Mouse (Mus musculus): ENCODE measurements around the gene 2810004N23Rik.

The 2810004N23Rik gene

DNA sequence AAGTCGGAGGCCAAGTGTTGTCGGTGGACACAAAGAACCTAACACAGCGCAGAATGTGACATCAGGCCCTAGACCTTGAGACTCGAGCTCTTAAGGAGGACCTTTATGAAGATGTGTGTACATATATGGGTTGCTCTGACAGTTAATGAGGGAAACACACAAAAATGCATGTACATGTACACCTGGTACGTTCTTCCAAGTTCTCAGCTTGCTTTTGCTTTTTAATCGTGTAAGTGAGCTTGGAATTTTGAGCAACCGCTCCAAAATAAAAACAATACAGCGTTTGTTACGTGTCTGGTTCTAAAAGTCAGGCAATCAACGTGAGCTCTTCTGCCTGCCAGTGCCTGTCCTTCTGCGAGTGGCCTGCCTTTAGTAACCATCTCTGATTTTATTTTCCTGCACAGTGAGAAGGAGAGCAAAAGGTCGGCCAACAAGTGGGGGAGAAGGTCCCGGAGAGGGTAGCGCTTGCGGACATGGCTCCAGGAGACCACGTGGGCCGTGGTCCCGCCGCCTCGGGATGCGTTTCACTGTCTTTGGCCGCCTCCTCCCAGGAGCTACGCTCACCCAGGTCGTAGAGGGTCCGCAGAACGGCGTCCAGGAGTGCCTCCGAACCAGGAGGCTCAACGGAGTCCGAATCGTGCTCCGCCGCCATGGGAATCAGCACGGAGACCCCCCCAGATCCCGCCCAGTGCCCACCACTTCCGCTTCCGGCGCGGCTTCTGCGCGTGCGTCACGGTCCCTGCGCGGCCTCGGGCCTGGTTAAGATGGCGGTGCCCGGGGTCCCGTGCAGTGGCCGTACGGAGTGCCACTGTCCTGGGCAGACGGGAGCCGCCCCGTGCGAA is at the start of gene 2810004N23Rik, which contains the start of gene Gnpat:
TSS of gene 2810004N23Rik (minus strand) at position 800 of the 842 bp plus-strand sequence.
TSS of gene Gnpat (plus strand) at position 713 of the 842 bp plus-strand sequence.
- DNase-seq, result peak; percentile 95 to 96

DNA sequence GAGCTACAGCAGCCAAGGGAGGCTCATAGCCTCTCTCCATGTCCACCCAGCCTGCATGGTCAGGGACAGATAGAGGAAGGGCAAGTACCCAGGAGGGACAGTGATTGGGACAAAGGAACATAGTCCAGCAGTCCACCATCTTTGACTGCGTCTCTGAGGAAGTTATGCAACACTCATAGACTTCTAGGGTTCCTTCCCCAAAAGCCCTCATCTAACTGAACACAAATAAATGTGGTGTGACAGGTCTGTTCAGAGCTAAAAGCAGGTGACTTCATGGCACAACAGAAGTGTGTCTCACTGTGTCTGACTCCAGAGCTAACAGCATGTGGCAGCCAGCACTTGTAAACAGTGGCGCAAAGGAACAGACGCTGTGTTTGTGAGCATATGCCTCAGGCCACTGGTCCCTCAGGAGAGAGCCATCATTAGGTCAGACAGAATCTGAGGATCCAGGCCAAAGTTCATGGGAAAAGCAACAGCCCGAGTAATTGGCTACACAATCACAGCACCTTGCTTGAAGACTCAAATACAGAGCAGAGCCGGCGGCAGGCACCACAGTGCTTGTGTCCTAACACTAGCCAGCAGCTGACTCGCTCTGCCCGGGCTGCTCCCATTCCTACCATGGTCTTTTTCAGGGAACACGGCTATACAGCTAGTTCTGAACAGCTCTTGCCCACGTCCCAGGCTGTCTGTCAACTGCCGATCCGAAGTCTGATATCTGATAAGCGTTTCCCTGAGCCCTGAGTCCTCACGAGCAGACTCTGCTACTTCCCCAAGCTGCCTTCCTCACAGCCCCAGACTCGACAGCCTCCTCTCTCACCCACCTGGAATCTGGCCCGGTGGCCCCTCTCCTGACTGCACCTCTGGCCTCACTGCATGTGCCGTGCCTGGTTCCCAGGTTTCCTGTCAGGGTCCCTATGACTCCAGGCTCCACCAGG is 49.3 kb upstream of the 2810004N23Rik start:
- no peak for DNase-seq

DNA sequence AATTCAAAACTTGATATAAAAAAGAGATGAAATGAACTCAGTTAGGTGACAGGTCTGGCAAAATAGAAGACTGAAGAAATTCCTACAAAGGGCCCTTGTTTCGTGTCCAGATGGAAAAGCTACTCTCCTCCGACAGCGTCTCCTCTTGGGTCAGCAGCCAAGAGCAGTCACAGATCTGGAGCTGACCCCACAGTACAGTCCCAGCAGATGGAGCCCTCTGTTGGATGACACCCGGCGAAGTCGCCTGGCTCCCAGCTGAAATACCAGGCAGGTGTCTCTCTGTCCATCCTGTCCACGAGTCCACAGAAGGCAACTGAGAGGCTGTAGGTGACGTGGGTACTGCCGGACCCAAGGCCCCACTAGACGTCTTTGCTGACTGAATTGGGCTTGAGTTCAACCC is 47.4 kb upstream of the 2810004N23Rik start:
- no peak for DNase-seq

DNA sequence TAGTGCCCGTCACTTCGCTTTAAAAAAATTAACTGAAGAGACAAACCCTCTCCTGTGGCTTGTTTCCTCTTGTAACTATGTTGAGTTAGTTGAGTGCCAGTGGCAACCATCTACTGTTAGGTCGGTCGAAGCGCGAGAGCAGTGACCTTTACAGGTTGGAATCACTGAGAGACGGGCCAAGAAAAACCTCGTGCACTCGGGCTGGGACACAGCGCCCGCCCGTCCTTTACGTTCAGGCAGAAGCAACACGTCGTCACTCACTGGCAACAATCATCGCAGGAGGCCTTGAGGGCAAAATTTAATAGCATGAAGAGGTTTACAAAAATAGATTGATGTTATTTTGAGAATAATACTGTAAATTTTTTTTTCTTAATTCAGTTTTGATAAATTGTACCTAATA is 47.0 kb upstream of the 2810004N23Rik start:
- DNase-seq, result no peak

DNA sequence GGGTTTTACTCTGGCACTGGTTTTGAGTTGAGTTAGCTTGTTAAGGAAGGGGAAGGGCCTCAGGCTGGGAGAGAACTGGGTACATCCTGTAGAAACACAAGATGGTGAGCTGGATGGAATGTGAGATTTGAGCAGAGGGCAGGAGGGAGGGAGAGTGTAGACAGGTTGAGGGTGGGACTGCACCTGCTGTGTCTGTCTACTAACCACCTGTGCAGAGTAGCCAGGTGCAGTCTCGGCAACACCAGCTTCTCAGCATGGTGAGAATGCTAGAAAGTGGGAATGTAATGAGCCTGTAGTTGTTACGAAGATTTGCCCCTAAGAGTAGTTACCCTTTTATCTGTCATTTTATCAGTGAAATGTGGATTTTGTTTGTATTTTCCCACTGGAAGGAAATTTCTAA is 42.6 kb upstream of the 2810004N23Rik start:
- no peak for DNase-seq

DNA sequence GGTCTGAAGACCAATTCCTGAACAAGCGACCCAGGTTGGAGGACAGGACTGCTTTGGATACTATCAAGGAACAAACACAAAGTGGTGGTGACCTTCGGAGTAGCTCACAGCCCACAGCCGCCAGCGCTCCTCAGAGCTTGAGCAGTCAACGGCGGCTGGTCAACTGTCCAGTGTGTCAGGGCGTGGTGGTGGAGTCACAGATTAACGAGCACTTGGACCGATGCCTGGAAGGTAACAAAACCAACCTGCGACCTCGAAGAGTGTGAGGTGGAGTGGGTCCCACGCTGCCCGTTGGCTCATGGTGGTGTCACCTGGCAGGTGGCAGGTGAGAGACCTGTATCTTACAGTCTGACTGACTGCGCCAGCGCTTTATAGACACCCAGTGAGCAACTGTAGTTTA is 40.3 kb upstream of the 2810004N23Rik start:
- DNase-seq, result no peak

DNA sequence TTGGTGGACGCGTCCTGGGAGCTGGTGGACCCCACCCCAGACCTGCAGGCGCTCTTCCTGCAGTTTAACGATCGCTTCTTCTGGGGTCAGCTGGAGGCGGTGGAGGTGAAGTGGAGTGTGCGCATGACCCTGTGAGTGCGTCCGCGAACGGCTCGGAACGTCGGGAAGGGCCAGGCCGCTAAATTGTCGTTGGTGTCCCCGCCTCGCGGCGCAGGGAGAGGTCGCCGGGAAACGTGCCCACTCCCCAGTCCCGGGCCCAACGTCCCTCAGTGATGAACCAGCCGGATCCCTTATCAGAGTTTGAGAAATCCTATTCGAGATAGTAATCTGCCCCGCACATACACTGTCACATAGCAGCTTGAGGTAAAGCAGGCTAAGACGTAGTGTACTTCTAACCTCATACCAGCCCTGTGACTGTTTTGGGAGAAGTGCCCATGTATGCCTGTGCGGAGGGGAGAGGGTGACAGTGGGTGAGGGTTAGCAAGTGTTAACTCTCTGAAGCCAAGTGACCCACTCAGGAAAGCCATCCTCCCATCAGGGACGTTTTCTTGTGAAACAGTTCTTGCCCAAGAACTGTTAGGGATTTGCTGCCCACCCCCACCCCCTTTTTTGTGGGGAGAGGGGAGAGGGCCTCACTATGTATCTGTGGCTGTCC is 35.5 kb upstream of the 2810004N23Rik start:
- no peak for DNase-seq

DNA sequence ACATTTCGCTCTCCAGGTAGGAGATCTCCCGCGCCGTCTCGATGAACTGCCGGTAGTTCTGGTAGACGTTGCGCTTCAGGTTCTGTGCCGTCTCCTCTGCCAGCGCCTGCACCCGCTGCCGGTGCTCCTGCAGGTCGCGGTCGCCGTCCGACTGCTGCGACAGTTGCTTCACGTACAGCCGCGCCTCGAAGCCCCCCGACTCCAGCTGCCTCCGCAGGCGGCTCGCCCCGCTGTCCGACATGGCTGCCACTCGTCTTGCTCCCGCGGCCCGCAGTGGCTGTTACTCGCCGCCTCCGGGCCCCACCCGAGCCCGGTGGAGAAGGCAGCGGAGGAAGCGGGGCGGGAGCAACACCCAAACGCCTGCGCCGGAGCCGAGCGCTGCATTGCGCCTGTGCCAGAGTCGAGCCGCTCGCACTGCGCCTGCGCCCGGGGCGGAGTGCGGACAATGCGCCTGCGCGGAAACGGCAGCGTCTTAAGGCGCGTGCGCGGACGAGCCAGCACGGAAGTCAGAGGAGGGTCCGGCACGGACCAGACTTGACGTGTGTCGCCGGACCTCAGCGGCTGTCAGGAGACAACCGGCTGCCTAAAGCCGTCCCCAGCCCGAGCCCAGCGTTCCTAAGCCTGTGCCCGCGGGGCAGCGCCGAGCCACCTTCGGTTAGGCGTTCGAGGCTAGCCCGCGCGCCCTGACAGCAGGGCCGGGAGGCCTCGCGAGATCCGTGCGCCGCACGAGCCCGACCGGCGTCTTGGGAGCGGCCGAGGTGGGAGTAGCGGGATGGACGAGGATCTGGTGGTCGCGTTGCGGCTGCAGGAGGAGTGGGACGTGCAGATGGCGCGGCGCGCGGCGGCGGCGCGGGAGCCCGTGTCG is 34.7 kb upstream of the 2810004N23Rik start, which contains the start of the genes Exoc8 and Sprtn:
TSS of gene Exoc8 (minus strand) at position 320 of the 865 bp plus-strand sequence.
TSS of gene Sprtn (plus strand) at position 501 of the 865 bp plus-strand sequence.
- peak; percentile 98 to 99 for DNase-seq

DNA sequence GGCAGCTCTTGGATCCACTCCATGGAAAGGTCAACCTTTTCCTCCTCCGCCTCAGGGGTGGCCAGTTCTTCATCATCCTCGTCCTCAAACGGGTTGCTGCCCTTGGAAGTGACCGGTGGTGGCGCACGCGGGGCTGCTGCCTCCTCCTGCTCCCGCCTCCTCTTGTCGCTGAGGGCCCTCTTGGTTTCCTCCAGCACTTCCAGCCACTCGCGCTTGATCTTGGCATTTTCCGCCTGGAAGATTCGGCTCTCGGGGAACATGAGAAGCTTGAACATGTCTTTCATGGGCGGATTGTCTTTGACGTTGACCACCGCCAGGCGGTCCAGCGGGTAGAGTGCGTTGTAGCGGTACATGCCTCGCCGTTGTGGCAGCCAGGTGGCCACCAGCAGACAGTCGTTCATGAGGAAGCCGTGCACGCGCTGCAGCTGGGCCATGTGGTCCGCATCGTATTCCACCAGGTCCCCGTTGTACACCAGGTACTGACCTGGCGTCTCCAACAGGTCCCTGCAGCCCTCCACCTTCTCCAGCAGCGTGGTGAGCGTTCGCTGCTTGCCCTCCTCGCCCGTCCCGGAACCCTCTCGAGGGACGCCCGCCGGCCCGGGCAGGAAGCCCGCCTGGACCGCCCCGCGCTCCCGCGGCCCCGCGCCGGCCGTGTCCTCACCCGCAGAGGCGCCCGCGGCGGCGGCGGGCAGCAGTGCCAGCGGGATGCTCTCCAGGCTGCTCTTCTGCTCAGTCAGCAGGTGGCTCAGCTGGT is 33.9 kb upstream of the 2810004N23Rik start:
- DNase-seq, result peak; percentile 57 to 66

DNA sequence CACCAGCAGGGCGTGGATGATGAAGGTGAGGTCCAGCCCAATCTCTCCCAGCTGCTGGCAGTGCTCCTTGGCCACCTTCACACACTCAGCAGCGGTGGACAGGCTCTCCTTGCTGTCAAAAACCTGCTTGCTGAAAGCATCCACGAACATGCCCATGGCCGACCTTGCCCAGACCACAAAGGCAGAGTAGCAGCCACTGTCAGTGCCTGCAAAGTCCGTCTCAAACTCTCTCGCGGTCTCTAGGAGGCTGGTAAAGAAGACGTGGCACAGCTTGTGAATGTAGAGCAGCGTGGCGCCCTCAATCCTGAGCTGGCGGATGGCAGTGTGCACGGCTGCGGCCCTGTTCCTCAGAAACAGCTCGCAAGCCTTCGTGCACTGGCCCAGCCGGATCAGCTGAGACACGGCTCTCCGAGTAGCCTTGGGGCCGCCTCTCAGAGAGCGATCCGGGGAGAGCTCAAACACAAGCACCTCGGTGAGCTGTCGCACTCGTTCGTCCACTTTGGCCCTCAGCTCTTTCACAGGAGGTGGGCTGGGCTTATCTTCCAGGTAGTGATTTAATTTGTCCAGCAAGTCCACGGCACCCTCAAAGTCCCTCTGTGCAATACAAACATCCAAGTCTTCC is 33.2 kb upstream of the 2810004N23Rik start:
- no peak for DNase-seq

DNA sequence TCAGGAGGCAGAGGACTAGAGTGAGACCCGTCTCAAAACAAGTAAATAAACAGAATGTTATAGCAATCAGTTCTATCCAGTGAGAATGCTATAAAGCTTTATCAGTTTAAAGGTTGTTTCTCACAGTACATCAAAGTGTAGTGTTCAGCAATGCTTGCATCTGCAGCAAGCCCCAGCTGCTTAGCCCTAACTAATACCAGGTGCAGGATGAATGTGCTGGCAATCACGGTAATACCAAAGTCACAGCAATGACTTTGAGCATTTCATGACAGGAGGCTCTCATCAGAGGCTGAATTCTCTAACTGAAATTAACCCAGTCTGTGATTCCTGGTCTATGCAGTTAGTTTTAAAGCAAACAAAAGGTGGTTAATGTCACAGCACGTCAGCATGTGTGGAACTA is 29.7 kb upstream of the 2810004N23Rik start:
- DNase-seq, result no peak

DNA sequence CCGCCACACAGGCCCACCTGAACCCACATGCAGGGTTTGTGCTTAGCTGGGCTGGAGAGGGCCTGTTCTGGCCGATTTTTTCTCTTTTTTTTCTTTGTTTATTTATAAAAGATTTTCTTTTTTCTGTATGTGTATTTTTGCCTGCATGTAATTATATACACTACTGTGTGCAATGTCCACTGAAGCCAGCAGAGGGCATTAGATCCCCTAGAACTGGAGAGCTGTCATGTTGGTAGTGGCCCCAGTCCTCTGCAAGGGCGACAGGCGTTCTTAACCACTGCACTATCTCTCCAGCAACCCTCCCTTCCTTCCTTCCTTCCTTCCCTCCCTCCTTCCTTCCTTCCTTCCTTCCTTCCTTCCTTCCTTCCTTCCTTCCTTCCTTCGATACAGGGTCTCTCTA is 25.5 kb upstream of the 2810004N23Rik start:
- peak; percentile 17 to 33 for DNase-seq

DNA sequence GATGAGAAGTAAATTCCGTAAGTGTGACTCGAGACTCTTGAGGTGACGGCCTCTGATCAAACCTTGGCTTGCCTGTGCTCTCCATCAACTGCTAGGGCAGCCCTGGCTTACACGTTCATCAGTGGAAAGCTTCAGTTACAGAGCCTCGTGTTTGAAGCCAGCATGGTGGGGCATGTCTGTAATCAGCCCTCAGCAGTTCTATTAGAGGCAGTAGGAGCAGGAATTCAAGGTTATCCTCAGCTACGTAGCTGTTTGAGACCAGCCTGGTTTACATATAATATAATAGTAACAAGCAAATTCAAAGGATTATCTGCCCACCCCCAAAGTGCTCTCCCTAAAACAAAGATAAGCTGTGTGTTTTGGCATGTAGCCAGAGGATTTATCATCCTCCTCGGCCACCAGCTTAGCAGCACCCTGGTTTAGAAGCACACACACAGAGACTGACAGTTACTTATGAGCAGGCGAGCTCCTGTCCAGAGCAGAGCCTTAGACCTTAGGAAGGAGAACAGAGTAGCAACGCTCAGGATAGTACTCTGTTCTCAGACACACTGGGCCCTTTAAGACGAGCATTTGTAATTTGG is 16.1 kb upstream of the 2810004N23Rik start:
- no peak for DNase-seq

DNA sequence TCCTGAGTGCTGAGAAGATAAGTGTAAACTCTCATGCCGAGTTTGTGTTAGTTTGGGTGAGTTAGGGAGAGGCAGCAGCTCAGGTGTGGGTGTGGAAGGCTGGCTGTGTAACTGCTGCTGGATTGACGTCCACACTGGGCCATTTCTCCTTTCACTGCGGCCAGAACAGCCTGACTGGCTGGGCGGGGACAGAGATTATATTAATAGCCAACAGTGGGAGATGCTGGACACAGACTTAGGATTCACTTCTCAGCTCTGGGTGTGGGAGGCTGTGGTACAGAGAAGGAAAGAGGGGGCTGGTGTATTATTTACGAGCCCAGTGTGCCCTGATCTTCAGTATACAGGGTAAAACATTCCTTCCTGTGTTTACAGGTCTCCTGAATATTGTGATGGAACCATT is 15.2 kb upstream of the 2810004N23Rik start:
- no peak for DNase-seq

DNA sequence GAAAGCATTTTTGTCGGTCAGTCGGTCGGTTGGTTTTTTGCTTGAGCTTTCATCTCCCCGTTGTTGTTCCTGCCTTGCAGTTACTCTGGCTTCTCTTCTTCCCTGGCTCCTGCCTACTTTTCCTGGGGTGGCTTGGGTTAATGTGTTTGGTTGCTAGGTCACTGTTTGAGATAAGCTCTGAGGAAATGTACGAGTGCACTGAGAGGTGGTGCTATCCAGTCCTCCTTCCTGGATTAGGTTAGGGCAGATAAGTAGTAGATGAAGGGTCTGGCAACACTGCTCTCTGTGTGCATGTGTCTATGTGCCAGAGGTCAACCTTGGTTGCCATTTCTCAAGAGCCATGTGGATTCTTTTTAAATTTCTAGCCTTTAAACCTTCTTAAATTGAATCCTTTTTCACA is 9.8 kb upstream of the 2810004N23Rik start:
- DNase-seq, result no peak

DNA sequence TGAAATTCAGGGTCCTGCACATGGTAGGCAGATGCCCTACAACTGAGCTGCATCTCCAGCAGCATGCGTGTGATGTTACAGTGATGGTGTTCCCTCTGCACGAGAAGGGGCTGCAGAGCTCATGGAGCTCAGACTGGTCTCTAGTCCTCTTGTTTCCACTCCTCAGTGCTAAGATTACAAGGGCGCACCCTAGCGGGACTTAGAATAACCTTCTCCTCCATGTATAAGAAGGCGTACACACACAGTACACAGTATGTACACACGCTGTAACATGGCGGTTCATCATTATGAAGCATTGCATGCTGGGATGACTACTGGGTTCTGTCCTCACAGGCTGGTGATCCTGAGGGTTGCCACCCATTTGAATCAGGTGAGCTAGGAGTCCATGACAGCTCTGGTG is 9.2 kb upstream of the 2810004N23Rik start:
- no peak for DNase-seq

DNA sequence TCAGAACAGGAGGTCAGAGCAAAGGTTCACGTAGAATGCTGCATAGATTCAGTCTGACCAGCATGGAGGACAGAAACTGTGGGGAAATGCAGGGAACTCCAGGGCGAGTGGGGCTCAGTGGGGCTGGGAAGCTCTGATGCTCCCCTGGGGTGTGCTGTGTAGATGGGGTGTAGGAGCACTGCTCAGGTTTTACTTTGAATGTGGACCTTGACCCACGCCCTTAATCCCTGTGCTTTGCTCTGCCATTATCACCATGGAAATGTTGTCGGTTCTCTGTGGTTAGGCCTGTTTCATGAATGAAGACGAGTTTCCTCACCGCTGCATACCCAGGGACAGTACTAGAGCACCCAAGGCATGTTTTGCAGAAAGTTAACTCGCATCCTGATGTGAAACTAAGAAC is 8.6 kb upstream of the 2810004N23Rik start:
- DNase-seq, result no peak

DNA sequence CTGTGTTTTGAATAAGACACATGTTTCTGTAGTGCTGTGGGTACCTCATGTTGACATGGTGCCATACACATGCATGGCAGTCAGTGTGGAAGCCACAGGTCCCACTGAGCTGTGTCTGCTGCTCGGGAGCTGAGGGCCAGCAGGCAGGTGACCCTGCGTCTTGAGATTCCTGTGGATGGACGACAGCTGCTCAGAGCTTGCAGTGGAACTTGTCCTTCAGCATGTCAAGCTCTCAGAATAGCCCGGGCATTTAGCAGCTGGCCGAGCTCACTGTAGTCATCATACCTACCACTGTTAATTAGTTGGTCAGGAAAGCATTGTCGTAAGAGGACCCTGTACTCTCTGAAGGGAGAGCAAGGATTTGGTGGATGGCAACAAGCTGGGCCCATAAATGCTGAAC is 6.8 kb upstream of the 2810004N23Rik start:
- DNase-seq, result no peak

DNA sequence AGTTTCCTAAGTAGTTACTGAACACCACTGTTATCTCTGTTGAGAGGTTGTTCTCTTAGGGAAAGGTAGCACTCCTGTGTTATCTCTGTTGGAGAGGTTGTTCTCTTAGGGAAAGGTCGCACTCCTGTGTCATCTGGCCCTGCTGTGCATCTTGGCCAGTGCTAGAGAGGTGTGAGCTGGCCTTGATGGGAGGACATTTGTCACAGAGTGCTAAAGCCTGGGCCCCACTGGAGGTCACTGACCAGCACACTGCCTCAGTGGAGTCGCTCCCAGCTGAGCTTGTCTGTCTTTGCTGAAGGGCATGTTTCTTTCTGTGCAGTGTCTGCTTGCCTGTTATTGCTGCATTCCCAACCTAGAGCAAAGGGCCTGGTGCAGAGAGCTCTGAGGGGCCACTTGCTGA is 4.2 kb upstream of the 2810004N23Rik start:
- no peak for DNase-seq

DNA sequence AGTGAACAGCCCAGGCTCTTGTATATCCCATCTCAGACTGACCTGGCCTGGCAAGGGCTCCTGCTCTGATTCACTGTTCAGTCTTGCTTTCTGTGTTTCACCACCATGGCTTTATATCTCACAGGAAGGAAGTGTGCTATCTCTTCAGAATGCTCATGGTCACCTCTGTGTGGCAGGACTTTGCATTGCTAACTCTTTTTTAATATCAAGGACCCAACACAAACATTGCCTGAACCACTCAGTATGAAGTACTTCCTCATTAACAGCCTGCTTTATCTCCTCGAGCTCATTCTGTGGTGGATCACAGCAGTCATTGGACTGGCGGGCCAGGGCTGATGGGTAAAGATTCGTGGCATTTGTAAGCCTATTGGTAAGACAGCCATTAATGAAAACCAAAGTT is 3.7 kb upstream of the 2810004N23Rik start:
- peak in 1 of 2 experiments; percentile 9 for DNase-seq
